Mouse (Mus musculus) cortical plate, adult 2 months (tissue): ENCODE data around the gene Alkbh1. TPM values are rescaled to one million over a fixed set of nuclear protein-coding genes. Genes with fewer than 3 reads are reported as not detected.
A peak's percentile ranks its signal among the peaks of the same experiment; 100 is the strongest.

ENCODE experiments used
- H3K27ac ChIP-seq: fragments of 200-500 bp; 2 replicates; pipeline ENCODE4 v1.5.1; 2012; ENCODE audit warnings: low read length, control low read depth, inconsistent platforms; ENCODE audit not compliant: insufficient read depth
- H3K4me1 ChIP-seq: fragments of 200-500 bp; 2 replicates; pipeline ENCODE4 v1.6.1; 2011; ENCODE audit warnings: low read length; ENCODE audit not compliant: control insufficient read depth, insufficient read depth
- H3K4me3 ChIP-seq: fragments of 200-500 bp; 2 replicates; pipeline ENCODE4 v1.5.1; 2011; ENCODE audit warnings: mild to moderate bottlenecking, low read length, control low read depth; ENCODE audit not compliant: insufficient read depth
- CTCF ChIP-seq: fragments of 200-500 bp; IDR thresholded peaks from 2 replicates; pipeline ENCODE4 v1.5.1; 2011; ENCODE audit warnings: mild to moderate bottlenecking, control low read depth, low read length; ENCODE audit not compliant: insufficient read depth; ENCODE audit errors: extremely low read depth
- POLR2A ChIP-seq: fragments of 200-500 bp; IDR thresholded peaks from 2 replicates; pipeline ENCODE4 v1.6.1; 2011; ENCODE audit warnings: mild to moderate bottlenecking, low read length, control low read depth; ENCODE audit not compliant: insufficient read depth; ENCODE audit errors: extremely low read depth
- polyA plus RNA-seq: library from polyadenylated mRNA; depleted of rRNA; stranded (reverse); fragments of >200 nt; gene quantifications from 2 replicates; pipeline ENCODE4 v1.2.3, GENCODE M21; 2012; rRNA removed

Gene Alkbh1
- polyA plus RNA-seq, 1 experiment, result 17.4 TPM

DNA sequence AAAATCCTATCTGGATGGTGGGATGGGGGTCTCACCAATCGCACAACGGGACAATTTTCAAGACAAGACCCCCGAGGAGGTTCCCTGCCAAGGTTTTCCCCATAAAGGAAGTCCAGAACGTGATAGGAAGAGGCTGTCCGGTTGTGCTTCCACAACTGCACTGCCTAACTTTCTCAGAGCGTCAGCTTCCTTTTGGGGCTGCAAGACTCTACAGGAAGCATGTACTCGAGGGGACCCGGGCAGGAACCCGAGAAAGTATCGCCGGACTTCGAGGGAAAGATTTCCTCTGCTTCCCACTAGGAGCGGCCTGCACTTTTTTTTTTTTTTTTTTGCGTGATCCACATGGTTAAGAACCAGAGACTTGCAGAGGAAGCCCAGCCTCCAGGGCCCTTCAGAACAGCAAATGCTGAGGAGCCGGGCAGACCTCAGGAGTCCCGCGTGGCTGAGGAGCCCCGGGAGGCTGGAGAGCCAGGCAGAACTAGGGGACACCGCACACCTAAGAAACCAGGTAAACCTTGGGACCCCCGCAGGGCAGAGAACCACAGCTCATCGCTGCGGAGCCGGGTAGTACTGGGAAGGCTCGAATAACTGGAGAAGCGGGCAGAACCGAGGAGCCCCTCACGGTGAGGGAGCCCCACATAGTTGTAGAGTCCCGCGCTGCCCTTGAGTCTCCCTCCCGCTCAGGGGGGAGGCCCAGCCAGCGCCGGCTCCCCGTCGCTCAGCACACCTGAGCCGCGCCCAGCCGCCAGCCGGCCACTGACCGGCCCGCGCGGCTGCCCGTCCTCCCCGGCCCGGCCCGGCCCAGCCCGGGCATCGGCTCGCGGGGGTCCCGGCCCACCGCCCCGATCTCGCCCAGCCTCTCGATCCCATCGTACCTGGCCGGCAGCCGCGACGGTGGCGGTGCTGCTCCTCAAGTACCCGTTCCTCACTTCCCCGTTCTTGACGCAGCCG, 56.4 kb downstream of the Alkbh1 start:
- Histone ChIP-seq H3K4me3 (peak overlapping the region; percentile 21), H3K4me1 (peaks cover 3% of the 10 kb centered on the region; the same call in 1 of the 2 replicates)
- TF ChIP-seq CTCF (no peak), POLR2A (no peak)

DNA sequence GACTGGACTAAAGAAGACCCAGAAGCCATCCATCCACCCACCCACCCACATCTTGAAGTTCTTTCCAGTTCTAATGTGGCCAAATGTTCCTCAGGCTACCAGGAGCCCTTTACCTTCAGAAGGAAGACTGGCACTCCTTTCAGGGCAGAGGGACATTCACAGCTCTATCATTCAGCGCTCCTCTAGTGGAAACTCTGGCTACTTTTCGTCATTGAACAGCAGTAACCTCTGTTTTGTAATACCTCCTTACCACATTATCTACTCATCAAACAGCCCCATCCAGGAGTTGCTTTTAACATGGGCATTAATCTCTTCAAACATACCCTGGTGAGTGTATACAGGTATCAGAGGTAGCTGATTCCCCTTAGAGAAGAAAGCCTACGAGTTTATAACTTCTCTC, 58.8 kb downstream of the Alkbh1 start:
- H3K4me1 ChIP-seq, result peaks cover 3% of the 10 kb centered on the region; the same call in 1 of the 2 replicates
- TF ChIP-seq POLR2A, result no peak
- no peak for TF ChIP-seq CTCF
- no peak overlapping the region for H3K4me3 ChIP-seq
- no peak overlapping the region for H3K27ac ChIP-seq

More for the DNA sequence above, 56.4 kb downstream of the Alkbh1 start:
- peak overlapping the region; percentile 48; the same call in 1 of the 2 replicates for H3K27ac ChIP-seq

DNA sequence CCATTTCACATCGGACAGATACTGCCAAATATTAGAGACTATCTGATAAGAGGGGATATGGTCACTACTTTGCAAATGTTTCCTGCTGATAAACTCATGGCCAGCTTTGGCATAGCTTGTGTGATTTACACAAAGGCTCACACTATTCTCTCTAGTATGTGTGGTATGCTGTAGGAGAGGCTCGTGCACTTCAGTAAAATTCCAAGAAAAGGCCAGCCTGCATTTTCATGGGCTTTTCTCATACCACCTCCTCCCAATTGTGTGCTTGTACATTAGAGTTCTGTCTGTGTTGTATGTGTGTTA, 62.5 kb downstream of the Alkbh1 start:
- H3K27ac ChIP-seq, result no peak overlapping the region
- TF ChIP-seq POLR2A, result no peak
- TF ChIP-seq CTCF, result no peak
- no peak overlapping the region for H3K4me3 ChIP-seq
- H3K4me1 ChIP-seq, result no peaks in the 10 kb centered on the region

DNA sequence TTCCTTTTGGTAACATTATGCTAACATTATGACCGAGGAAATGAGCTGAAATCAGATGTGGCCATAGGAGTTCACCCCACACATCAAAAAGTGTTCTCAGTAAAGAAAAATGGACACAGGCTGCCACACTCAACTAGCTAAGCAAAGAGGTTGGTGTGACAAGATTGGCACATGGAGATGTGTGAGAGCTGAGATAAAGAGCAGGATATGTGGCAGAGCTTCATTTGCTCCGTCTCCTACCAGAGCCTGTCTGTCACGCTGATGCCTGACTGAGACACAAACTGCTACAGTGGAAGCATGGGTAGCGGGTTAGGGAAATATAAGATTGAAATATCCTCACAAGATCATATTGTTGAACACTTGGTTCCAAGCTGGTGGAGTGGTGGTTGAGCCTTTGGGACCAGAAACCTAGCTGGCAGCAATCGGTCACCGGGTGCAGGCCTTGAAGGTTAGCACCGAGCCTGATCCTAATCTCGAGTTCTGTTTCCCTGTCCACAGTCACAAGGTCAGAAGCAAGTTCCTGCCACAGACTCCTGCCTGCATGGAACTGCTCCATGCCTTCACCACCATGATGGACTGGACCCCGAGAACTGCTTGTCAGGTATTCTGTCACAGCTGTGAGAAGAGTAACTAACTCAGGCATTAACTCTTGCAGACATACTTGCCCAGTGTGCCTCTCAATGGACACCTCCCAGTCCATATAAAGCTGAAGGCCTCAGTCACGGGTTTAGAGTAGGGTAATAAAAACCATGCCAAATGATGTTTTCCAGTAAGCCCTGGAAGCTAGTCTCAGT, 63.0 kb downstream of the Alkbh1 start:
- no peak overlapping the region for H3K4me3 ChIP-seq
- no peaks in the 10 kb centered on the region for H3K4me1 ChIP-seq
- TF ChIP-seq POLR2A (no peak), CTCF (no peak)

DNA sequence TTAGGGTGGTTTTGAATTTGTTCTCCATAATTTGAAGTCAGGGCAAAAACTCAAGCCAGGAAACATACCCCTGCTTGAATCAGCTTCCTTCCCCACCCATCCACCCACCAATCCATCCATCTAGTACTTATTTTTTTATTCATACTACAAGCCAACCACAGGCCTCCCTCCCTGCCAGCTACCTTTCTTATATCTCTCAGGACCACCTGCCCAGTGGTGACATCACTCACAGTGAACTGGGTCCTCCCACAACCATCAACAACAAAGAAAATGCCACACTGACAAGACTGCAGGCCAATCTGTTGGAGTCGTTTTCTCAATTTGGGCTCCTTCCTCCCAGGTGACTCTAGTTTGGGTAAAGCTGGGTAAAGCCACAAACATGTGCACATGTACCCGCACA, 64.3 kb downstream of the Alkbh1 start:
- Histone ChIP-seq H3K4me1 (no peaks in the 10 kb centered on the region), H3K4me3 (no peak overlapping the region), H3K27ac (no peak overlapping the region)
- TF ChIP-seq POLR2A, result no peak
- TF ChIP-seq CTCF, result no peak

More for the DNA sequence above, 63.0 kb downstream of the Alkbh1 start:
- H3K27ac ChIP-seq, result no peak overlapping the region

Other genes with a start within 250 kb of the Alkbh1 start
- gene Samd15, start 244.3 kb downstream of the Alkbh1 start, polyA plus RNA-seq, result 2.8 and 3.4 TPM in 2 replicates
- gene Tmed8, start 243.6 kb downstream of the Alkbh1 start, polyA plus RNA-seq, result 20.5 and 21.5 TPM in 2 replicates
- 2.0 and 2.5 TPM in 2 replicates for gene Noxred1, start 205.3 kb downstream of the Alkbh1 start, polyA plus RNA-seq
- gene Vipas39, start 177.8 kb downstream of the Alkbh1 start, polyA plus RNA-seq, result 61.0 and 64.0 TPM in 2 replicates
- 179 and 189 TPM in 2 replicates for gene Ahsa1, start 177.5 kb downstream of the Alkbh1 start, polyA plus RNA-seq
- 0.23 and 0.25 TPM in 2 replicates for gene Ism2, start 144.3 kb downstream of the Alkbh1 start, polyA plus RNA-seq
- 22.4 and 25.0 TPM in 2 replicates for gene Sptlc2, start 55.7 kb downstream of the Alkbh1 start, polyA plus RNA-seq
- 66.9 and 70.3 TPM in 2 replicates for gene Slirp, start 121 bp downstream of the Alkbh1 start, polyA plus RNA-seq
- 44.9 and 46.5 TPM in 2 replicates for gene Snw1, start 28.3 kb upstream of the Alkbh1 start, polyA plus RNA-seq
- gene Gm5788, start 50.7 kb upstream of the Alkbh1 start, polyA plus RNA-seq, result not detected in 2 replicates
- not detected in 2 replicates for gene Gm8300, start 70.3 kb upstream of the Alkbh1 start, polyA plus RNA-seq
- not detected in 2 replicates for gene Oog1, start 158.7 kb upstream of the Alkbh1 start, polyA plus RNA-seq
- not detected in 2 replicates for gene Gm4027, start 174.9 kb upstream of the Alkbh1 start, polyA plus RNA-seq
- gene Gm16381, start 200.6 kb upstream of the Alkbh1 start, polyA plus RNA-seq, result not detected in 2 replicates